Comparison of ENCODE assay signal across 27 mouse cellular contexts in the genomic region with DNA sequence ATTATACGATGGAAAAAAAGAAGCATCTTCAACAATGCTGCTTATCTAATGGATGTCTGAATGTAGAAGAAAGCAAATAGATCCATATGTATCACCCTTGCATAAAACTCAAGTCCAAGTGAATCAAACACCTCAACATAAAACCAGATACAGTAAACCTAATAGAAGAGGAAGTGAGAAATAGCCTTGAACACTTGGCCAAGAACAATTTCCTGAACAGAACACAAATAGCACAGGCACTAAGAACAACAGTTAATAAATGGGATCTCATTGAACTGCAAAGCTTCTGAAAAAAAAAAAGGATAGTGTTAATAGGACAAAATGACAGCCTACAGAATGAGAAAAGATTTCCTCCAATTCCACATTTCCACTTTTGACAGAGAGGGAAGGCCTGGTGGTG.
DNase-seq lines count a peak whose midpoint lies in the region; ATAC-seq and TF ChIP-seq lines count a peak whose summit lies in the region.
"Had no signal": no experiment of that assay in that cellular context is flagged by ENCODE, and none has a peak within 500 bp of the region (broad histone marks: within the 10 kb centered on the region; RNA-seq: fewer than 3 reads in every experiment).

No protein-coding gene starts in this region.

- no peak for TF ChIP-seq CTCF in CH12.LX (conservative IDR thresholded peaks at IDR 0.05 in 1 of 2, IDR thresholded peaks at IDR 0.05 in 1 of 2; ENCODE audit: low read depth in 2 of 2, low read length in 2 of 2)
- TF ChIP-seq CTCF in gastrocnemius, adult 2 months (IDR thresholded peaks at IDR 0.05) = no peak

- no peak overlapping the region for H3K9ac ChIP-seq in CH12.LX (ENCODE audit: insufficient read depth, low read depth)
- H3K9ac ChIP-seq: embryonic facial prominence, embryonic 13.5 days; embryonic facial prominence, embryonic 15.5 days; forebrain, embryonic 12.5 days had no signal

- no peak overlapping the region for H3K4me3 ChIP-seq in CH12.LX (replicated peaks in 1 of 3; ENCODE audit: low read depth in 2 of 3, low read length in 2 of 3, poor library complexity in 1 of 3)
- no peak overlapping the region for H3K4me3 ChIP-seq in gastrocnemius, adult 2 months
- H3K4me3 ChIP-seq: embryonic facial prominence, embryonic 13.5 days; embryonic facial prominence, embryonic 15.5 days; erythroblast, embryonic 14.5 days; forebrain, embryonic 10.5 days; forebrain, embryonic 12.5 days had no signal

- no peak for TF ChIP-seq RAD21 in CH12.LX (IDR thresholded peaks at IDR 0.05; ENCODE audit: low read depth, low read length)

- DNase-seq in CH12.LX (ENCODE audit: extremely low read depth) = no peak
- DNase-seq in thymus, postnatal 4 days = no peak
- DNase-seq in frontal cortex, postnatal 36 days (ENCODE audit: low spot score in 2 of 2) = no peak
- DNase-seq in gastrocnemius, adult 2 months = no peak
- DNase-seq in MN1 (ENCODE audit: low spot score) = no peak
- DNase-seq: adrenal gland, adult 8-10 months; adrenal gland, postnatal 14 days; adrenal gland, postnatal 36 days; B cell, adult 2 months; cerebellum, adult 11-12 months; cerebellum, adult 2 months; cerebellum, adult 9-10 months; cerebellum, postnatal 10 days; cerebellum, postnatal 25 days; embryo, embryonic 11 days had no signal

- H3K9me3 ChIP-seq in CH12.LX (replicated peaks; ENCODE audit: low read length) = peaks cover 2% of the 10 kb centered on the region
- H3K9me3 ChIP-seq: embryonic facial prominence, embryonic 13.5 days; embryonic facial prominence, embryonic 15.5 days; forebrain, embryonic 10.5 days; forebrain, embryonic 12.5 days had no signal

- 0 out of 2 replicates have a peak, but pooled peaks have one; percentile 29 for TF ChIP-seq EP300 in CH12.LX (IDR thresholded peaks at IDR 0.05; ENCODE audit: low read length)

- in situ Hi-C loops in CH12.LX (cut with MboI; ENCODE audit: low pct_ligation_motif_present, low pct_unique_long_range_greater_than_20kb, low sequenced_read_pairs) = no loop called here

- peaks cover 0 to 6% of the 10 kb centered on the region in 2 experiments; a peak in 2 of 4 replicates for H3K4me1 ChIP-seq in CH12.LX (ENCODE audit: control insufficient read depth in 1 of 2, insufficient read depth in 2 of 2)
- H3K4me1 ChIP-seq: embryonic facial prominence, embryonic 13.5 days; embryonic facial prominence, embryonic 15.5 days; forebrain, embryonic 10.5 days; forebrain, embryonic 12.5 days had no signal

- peak; percentile 82 for ATAC-seq in granulocyte monocyte progenitor cell, adult 5-6 weeks (replicated peaks; ENCODE audit: poor library complexity, severe bottlenecking)
- peak; percentile 69; the same call in 1 of the 2 replicates for ATAC-seq in megakaryocyte progenitor cell, adult 5-6 weeks (replicated peaks; ENCODE audit: poor library complexity)
- ATAC-seq: activated CD4-positive, CD25-positive, alpha-beta regulatory T cell, adult 4 months; CD4-positive, CD25-positive, alpha-beta regulatory T cell, adult 4 months; forebrain, embryonic 14.5 days; forebrain, embryonic 16.5 days; Patski had no signal

- peaks cover 2% of the 10 kb centered on the region for H3K27me3 ChIP-seq in CH12.LX (replicated peaks)
- H3K27me3 ChIP-seq: embryonic facial prominence, embryonic 13.5 days; embryonic facial prominence, embryonic 15.5 days; forebrain, embryonic 12.5 days; Patski had no signal

- intact Hi-C loops in gastrocnemius, adult 2 months (cut with DNase I) = no loop called here

- dilution Hi-C loops in CH12.LX (cut with MboI; ENCODE audit: extremely low pct_ligation_motif_present, extremely low pct_unique_long_range_greater_than_20kb, low sequenced_read_pairs) = no loop called here

- no peaks in the 10 kb centered on the region for H3K36me3 ChIP-seq in CH12.LX (replicated peaks in 1 of 2; ENCODE audit: control insufficient read depth in 1 of 2, insufficient read depth in 1 of 2, low read length in 1 of 2)
- H3K36me3 ChIP-seq: embryonic facial prominence, embryonic 13.5 days; embryonic facial prominence, embryonic 15.5 days; forebrain, embryonic 10.5 days; forebrain, embryonic 12.5 days had no signal

- no peak for TF ChIP-seq POLR2A in CH12.LX (IDR thresholded peaks at IDR 0.05; ENCODE audit: low read depth, low read length)

- H3K79me2 ChIP-seq in CH12.LX (replicated peaks; ENCODE audit: control insufficient read depth, extremely low read depth, insufficient read depth, poor library complexity, severe bottlenecking) = no peaks in the 10 kb centered on the region

- H3K27ac ChIP-seq in CH12.LX (ENCODE audit: insufficient read depth, low read depth) = no peak overlapping the region
- H3K27ac ChIP-seq in gastrocnemius, adult 2 months = no peak overlapping the region
- H3K27ac ChIP-seq: embryonic facial prominence, embryonic 13.5 days; embryonic facial prominence, embryonic 15.5 days; forebrain, embryonic 10.5 days; forebrain, embryonic 12.5 days had no signal

- H3K4me2 ChIP-seq in CH12.LX (ENCODE audit: insufficient read depth, low read depth, poor library complexity, severe bottlenecking) = no peak overlapping the region
- H3K4me2 ChIP-seq: embryonic facial prominence, embryonic 13.5 days; embryonic facial prominence, embryonic 15.5 days; forebrain, embryonic 12.5 days had no signal

TF ChIP-seq in CH12.LX, 34 proteins besides CTCF, POLR2A, EP300 and RAD21:
- TF ChIP-seq MXI1 (IDR thresholded peaks at IDR 0.05; ENCODE audit: low read depth, low read length) = no peak
- TF ChIP-seq IRF4 (IDR thresholded peaks at IDR 0.05; ENCODE audit: low read depth, low read length) = no peak
- TF ChIP-seq ZNF384 (IDR thresholded peaks at IDR 0.05; ENCODE audit: low read depth, low read length) = no peak
- no peak for TF ChIP-seq NELFE (IDR thresholded peaks at IDR 0.05; ENCODE audit: low read depth, low read length)
- no peak for TF ChIP-seq BHLHE40 (IDR thresholded peaks at IDR 0.05; ENCODE audit: low read depth, low read length)
- no peak for TF ChIP-seq JUN (IDR thresholded peaks at IDR 0.05; ENCODE audit: insufficient read depth, low read depth, low read length)
- TF ChIP-seq MYC (IDR thresholded peaks at IDR 0.05; ENCODE audit: low read depth, low read length) = no peak
- no peak for TF ChIP-seq HCFC1 (IDR thresholded peaks at IDR 0.05; ENCODE audit: low read depth, low read length)
- TF ChIP-seq TBP (conservative IDR thresholded peaks at IDR 0.05; ENCODE audit: low read depth, low read length) = no peak
- TF ChIP-seq CHD2 (IDR thresholded peaks at IDR 0.05; ENCODE audit: low read length) = no peak
- TF ChIP-seq SMC3 (IDR thresholded peaks at IDR 0.05; ENCODE audit: low read depth, low read length) = no peak
- no peak for TF ChIP-seq JUND (conservative IDR thresholded peaks at IDR 0.05; ENCODE audit: low read depth, low read length)
- TF ChIP-seq RCOR1 (conservative IDR thresholded peaks at IDR 0.05; ENCODE audit: low read depth, low read length) = no peak
- TF ChIP-seq ZKSCAN1 (IDR thresholded peaks at IDR 0.05; ENCODE audit: borderline replicate concordance, low read depth, low read length) = no peak
- no peak for TF ChIP-seq GABPA (IDR thresholded peaks at IDR 0.05; ENCODE audit: insufficient replicate concordance, low read depth, low read length)
